Mouse (Mus musculus) thymus, adult 2 months (tissue): Measurements from ENCODE around the gene Fam20a.

ENCODE experiments used
- CTCF ChIP-seq: fragments of 200-500 bp; IDR thresholded peaks from 2 replicates; pipeline ENCODE4 v1.5.1; 2012; ENCODE audit warnings: mild to moderate bottlenecking, control low read depth, low read length, moderate library complexity, borderline replicate concordance; ENCODE audit not compliant: control insufficient read depth, poor library complexity, insufficient read depth; ENCODE audit errors: extremely low read depth
- POLR2A ChIP-seq: fragments of 200-500 bp; IDR thresholded peaks from 2 replicates; pipeline ENCODE4 v1.6.1; 2012; ENCODE audit warnings: mild to moderate bottlenecking, low read length, control low read depth, moderate library complexity; ENCODE audit not compliant: control insufficient read depth, poor library complexity, insufficient read depth; ENCODE audit errors: extremely low read depth

DNA sequence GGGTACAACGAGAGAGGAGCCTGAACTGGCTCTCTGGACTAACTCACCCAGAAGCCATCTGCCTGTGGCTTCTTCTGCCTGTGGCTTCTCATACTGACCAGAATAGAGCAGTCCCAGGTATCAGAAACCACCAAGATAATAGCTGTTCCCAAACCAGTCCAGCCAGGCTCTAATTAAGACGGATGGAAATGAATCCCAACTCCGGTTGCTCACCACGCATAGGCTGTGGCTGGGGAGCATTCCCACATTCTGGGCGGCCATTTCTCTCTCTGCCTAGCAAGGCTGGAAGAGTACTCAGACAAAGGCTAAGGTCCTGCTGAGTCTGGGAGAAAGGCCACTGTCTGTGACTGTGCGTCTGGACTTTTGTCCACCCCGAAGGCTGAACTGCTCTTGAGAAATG is 5.1 kb downstream of the Fam20a start:
- TF ChIP-seq POLR2A: no peak
- TF ChIP-seq CTCF: no peak
